Mouse (Mus musculus) CD4-positive, CD25-positive, alpha-beta regulatory T cell, adult 4 months (primary cell): ENCODE measurements at regions not wholly inside any gene's neighbourhood (a gene's known extent, or its start where the extent isn't known, plus 50 kb on each side); places are given as distances from the start of the nearest gene placed in this dataset.

ENCODE experiments used
- ATAC-seq: one replicate; pipeline ENCODE4 v1.8.0; 2017

GRCm38 (mm10) chr5:7788406-7788805 is 171.9 kb upstream of the Steap4 start:
- ATAC-seq = no peak

GRCm38 (mm10) chr5:7789126-7789525 is 171.1 kb upstream of the Steap4 start:
- no peak for ATAC-seq

DNA sequence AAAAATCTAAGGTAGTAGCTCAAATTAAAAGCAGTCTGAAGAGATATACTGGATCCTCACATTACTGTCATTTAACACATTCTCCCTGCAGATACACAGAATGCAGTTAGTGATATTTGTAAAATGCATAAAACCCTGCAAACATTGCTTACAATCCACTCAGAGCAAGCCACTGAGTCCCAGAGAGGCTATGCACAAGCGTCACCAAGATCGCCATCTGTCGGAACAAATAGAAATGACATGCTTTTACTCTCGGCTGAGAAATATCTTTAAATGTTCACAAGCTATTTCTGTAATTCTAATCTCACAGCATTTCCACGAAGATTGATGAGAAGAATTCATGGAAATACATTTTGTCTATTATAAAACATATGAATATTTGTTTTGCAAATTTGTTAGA is 139.7 kb upstream of the Steap4 start:
- ATAC-seq = no peak

GRCm38 (mm10) chr5:7821700-7822099 is 138.6 kb upstream of the Steap4 start:
- ATAC-seq = no peak

- ATAC-seq = peak; percentile 83
Observed at GRCm38 (mm10) chr5:7829618-7830017, 130.6 kb upstream of the Steap4 start.

DNA sequence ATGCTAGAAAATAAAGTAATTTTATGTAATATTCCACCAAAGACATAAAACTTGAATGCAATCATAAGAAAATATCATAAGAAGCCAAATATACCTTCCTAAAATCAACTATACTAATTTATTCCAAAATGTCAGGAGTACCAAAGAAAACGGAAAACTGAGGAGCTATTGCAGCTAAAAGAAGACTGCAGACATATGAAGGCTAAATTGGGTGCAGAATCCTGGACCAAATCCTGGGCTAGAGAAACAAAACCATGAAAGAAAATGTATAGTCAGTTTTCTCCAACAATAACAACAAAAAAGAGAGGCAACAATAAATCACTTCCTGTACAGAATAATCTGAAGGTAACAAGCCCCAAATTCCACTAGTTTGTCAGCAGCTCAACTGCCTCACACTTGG is 126.4 kb upstream of the Steap4 start:
- ATAC-seq = no peak

DNA sequence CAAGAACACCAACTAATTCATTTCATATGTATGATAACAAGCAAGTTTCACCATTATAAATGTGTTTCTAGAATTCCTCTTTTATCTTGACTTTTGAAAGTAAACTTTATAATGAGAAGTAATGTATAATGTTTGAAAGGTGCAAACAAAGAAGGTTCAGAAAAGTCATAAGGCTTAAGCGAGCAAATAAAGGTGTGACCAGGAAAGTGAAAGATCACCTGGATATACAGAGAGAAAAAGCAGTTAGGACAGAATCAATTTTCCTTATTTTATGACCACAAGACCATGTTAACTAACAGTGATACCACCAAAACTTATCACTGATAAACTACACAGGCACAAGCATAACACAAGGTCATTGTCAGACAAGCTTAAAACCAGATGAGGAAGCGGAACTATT is 97.2 kb upstream of the Steap4 start:
- ATAC-seq = no peak

GRCm38 (mm10) chr5:7866041-7866641 is 94.1 kb upstream of the Steap4 start:
- ATAC-seq = no peak

DNA sequence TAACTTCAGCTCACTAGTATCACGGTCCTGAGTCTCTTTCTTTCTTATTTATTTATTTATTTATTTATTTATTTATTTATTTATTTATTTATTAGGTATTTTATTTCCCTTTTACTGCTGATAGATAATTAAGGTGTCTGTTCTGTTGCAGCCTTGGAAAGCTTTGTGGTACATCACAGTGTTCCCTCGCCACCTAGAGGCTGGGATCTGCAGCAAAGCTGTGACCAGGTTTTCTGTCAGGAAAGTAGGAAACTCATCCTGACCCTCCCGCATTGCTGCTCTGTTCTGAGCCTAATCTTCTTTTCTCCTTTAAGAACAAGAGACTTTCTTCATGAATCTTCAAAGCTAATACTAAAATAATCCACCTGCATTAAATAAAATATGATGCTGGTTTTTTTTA is 60.7 kb upstream of the Steap4 start:
- no peak for ATAC-seq
